Mouse (Mus musculus): Measurements from ENCODE around the gene Strap.

DNA sequence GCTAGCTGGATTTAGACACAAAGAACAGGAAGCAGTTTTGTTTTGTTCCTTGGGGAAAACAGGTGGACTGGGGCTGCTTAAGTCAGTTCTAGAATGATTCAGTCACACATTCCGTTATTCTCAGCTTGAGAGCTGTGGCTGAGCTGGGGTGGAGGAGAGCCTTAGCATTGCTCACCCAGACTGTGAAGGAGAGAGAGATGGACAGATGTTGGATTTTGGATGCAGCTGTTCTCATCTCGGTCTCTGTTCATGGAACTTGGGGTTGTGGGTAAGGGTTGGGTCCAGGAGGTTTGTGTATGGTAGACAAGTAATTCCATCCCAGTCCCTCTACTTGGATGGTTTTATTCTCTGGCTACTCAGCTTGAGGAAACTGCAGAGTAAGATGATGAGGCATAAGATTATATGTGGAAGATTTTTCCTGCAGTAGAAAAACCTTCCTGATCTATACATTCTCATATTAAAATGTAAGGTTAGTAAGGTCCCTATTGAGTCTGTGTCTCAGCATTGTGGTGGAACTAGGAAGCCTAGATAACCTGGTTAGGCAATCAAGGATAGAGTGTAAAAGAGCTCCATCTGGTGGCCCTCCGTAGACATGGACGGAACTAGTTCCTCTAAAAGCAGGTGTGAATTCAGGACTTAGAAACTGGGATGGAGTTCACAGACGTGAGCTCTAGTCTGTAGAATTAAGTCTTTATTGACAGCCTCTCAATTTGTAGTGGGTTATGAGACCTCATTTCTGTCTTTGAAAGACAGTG is 12.5 kb downstream of the Strap start:
- TF ChIP-seq CHD1 (IDR thresholded peaks at IDR 0.05; ENCODE audit: low read depth, low read length), result no peak
- TF ChIP-seq CHD2 (IDR thresholded peaks at IDR 0.05; ENCODE audit: low read length), result no peak
- TF ChIP-seq POLR2AphosphoS2 (IDR thresholded peaks at IDR 0.05; ENCODE audit: low read depth, low read length), result no peak
- TF ChIP-seq SMC3 (IDR thresholded peaks at IDR 0.05; ENCODE audit: low read depth, low read length), result peak; percentile 27; the same call in 1 of the 2 replicates
- TF ChIP-seq CTCF (conservative IDR thresholded peaks at IDR 0.05 in 1 of 2, IDR thresholded peaks at IDR 0.05 in 1 of 2; ENCODE audit: low read depth in 2 of 2, low read length in 2 of 2), result peak; percentile 57 to 60; a peak in 3 of 4 replicates
- TF ChIP-seq TBP (conservative IDR thresholded peaks at IDR 0.05; ENCODE audit: low read depth, low read length), result no peak
- TF ChIP-seq MYC (IDR thresholded peaks at IDR 0.05; ENCODE audit: low read depth, low read length), result no peak
- 0 out of 2 replicates have a peak, but pooled peaks have one; percentile 20 for TF ChIP-seq ELF1 (IDR thresholded peaks at IDR 0.05; ENCODE audit: low read depth, low read length)

Measured in CH12.LX (cell line).